Mouse (Mus musculus) cortical plate, adult 2 months (tissue): ENCODE data around the gene Mapk10.

ENCODE experiments used
- CTCF ChIP-seq: fragments of 200-500 bp; IDR thresholded peaks from 2 replicates; pipeline ENCODE4 v1.5.1; 2011; ENCODE audit warnings: mild to moderate bottlenecking, control low read depth, low read length; ENCODE audit not compliant: insufficient read depth; ENCODE audit errors: extremely low read depth
- POLR2A ChIP-seq: fragments of 200-500 bp; IDR thresholded peaks from 2 replicates; pipeline ENCODE4 v1.6.1; 2011; ENCODE audit warnings: mild to moderate bottlenecking, low read length, control low read depth; ENCODE audit not compliant: insufficient read depth; ENCODE audit errors: extremely low read depth

DNA sequence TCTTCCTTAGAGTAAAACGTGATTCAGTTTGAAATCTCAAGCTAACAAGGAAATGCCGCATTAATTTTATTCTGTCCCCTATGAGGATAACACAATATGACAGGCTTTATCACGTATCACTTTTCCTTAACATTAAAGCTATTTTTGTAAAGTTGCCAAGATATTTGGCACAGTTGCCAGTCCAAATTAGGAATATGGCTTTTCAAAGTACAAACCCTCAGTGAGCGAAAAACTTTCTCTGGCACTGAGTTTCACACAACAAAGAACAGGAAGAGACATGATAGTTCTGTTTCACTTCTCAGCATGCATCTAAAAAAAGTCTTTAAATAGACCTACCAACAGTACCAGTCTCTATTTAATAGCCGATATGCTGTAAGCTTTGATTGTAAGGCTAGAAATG, 107.1 kb downstream of the Mapk10 start:
- TF ChIP-seq POLR2A (no peak), CTCF (no peak)
